Mouse (Mus musculus) CD4-positive, CD25-positive, alpha-beta regulatory T cell, adult 2 months (primary cell): ENCODE measurements at regions not wholly inside any gene's neighbourhood (a gene's known extent, or its start where the extent isn't known, plus 50 kb on each side); places are given as distances from the start of the nearest gene placed in this dataset.

ENCODE experiments used
- DNase-seq: peaks from one replicate; pipeline ENCODE4 v3.0.0-alpha.2; 2012; ENCODE audit warnings: low read depth, low spot score

DNA sequence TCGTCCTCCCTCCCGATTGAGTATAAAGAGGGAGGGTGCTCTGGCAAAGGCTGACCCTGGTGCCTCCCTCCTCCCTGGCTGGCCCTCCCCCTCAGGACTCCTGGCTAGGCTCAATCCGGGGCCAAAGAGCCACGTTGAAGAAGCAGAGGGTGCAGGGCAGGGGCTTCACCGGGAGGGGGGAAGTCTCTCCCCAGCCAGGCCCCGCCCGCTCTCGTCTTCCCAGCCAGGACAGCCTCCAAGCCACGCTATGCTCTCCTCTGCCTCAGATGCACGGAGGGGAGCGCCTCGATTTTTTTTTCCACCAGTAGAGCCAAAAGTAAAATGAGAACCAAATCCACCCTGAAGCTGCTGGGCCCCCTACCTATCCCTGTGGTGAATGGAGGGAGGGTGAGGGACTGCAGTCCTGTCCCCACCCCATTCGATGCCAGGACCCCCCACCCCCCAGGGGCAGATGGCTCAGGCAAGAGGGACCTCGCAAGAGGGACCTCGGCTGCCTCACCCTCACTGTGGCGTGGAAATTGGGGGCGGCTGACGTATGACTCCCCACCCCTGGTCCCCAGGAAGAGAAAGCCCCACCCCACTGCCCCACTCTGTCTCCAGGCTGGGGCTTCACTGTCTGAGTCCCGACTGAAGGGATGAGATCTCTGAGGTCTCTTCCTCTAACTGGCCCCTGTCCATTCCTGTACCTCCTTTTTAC, 53.2 kb upstream of the Col1a1 start:
- DNase-seq, result no peak

DNA sequence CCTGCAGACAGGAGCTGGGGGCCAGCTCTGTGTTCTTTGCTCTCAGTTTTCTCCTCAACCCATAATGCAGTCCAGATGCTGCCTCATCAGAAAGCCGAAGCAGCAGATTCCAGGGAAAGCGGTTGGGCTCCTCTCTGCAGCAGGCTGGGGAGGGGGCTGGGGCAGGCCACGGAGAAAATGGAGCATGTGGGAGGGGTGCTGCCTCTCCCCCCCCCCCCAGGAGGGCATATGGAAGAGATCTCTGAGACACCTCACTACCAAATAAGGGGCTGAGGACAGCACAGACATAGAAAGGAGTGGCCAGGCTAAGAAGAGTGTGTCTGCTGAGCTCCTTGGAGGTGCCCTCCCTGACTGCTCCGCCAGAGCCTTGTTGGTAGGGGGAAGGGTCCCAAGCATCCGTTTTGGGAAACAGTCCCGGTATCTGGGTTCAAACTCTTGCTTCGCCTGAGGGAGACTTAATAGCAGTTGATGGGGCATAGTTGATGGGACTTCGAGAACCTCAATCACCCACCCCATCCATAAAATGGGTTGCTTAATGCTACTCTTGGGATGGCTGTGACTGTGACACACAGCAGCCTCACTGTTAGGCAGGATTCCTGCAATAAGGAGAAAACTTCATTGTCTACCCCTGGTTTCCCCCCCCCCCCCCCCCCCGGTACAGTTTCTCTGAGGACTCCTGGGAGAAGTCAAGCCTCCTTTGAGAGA, 53.9 kb upstream of the Col1a1 start:
- DNase-seq, result no peak

DNA sequence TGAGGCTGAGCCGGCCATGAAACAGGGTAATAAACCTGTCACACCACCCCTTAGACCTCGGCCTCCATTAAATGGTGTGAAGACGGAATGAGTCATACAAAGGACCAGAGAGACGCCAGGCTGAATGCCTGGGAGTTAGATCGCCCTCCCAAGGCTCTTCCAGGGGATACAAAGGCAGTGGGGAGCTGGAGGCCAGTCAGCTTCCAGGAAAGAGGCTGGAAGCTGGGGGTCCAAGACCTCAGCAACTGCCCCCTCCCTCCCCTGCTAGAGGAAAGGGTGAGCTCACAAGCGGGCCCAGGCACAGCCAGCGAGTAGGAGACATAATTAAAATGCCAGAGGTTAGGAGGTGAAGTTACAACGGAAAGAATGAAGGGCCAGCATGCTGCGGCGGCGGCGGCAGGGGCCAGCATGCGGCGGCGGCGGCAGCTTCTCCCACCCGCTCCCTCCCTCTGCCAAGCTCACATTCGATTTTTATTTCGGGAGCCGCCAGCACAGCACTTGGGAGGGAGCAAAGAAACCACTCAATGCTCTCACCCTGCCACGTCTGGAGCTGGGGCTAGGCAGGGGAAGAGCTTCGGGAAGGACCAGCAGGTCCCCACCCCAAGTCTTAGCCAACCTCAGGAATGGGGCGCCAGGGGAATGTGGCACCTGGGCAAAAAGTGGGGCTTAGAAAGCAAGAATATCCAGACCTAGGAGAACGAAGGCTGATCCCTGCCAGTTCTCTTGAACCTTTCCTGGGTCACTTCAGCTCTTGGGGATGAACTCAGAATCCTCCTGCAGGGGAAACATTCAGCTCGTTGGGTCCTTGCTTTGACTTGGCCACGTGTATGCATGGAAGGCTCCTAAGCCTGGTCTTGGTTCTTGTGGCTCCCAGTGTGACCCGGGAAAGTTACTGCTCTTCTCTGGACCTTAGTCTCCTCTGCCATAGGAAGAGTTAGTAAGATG, 54.9 kb upstream of the Col1a1 start:
- DNase-seq, result no peak

DNA sequence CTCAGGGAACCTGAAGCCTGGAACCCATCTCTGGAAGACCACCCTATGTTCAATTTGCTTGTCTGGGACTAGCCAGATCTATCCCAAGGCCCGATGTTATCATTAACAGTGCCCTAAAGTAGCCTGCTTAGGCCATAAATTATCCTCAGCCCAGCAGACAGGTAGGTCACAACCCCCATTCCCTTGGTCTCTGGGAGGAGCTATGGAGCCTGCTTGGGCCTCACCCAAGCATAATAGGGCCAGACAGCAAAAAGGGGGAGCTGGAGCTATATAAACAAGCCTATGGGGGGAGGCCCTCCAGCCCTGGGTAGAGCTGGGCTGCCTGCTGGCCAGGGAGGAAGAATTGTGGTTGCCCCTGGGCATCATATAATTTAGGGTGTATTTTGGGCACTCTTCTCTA, 59.3 kb upstream of the Col1a1 start:
- DNase-seq, result no peak

DNA sequence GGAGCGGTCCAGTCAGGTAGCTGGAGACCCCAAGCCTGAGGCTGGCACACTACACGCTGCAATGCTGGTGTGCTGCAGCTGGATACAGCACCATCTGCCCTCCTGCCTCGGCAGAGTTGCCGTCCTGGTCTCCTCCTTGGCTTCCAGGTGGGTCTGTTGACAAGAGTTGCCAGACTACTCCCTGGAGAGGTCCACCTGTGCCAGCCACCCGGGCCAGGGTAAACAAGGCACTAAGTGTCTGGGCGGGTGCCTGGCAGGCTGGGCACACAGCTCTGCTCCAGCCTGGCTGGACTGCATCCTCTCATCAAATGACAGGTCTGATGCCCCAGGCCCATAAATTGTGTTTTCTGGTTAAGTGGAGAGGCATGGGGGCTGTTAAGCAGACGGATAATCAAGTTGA, 61.0 kb upstream of the Col1a1 start:
- no peak for DNase-seq

- DNase-seq, result no peak
Measured at GRCm38 (mm10) chr11:94874155-94874561, 61.9 kb upstream of the Col1a1 start.

- DNase-seq, result no peak
Measured at GRCm38 (mm10) chr11:94873693-94874092, 62.3 kb upstream of the Col1a1 start.

DNA sequence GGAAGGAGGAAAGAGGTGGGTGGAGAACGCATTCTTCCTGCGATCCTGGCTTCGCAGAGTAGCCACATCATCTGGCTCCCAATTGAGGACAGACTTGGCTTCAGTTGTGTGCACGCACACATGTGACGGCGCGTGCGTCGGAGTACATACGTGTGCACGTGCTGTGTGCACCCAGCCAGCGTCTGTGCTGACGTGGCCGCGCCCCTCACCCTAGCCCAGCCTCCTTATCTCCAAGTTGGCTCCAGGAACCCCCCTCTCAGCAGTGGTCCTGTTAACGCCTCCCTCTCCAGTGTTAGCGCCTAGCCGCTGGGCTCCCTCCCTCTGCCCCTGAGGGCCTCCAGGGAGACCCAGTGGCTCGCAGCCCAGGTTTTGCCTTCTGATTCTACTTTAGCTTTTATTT, 63.1 kb upstream of the Col1a1 start:
- no peak for DNase-seq

DNA sequence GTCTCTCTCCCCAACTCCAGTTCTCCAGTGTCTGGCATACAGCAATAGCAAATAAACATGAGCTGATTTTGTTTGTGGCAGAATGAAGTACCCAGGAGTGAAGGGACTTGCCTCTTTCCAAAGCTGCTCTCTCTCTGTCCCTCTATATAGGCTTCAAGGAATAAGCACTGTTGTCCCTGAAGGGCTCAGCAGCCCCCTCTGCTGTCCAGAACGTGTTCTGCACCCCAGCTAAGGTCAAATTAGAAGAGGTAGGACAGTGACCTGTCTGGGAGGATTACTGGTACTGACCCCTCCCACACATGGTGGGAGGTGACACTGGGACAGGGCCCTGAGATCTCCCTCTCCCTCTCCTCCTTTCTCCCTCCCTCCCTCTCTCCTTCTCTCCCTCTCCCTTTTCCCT, 65.7 kb upstream of the Col1a1 start:
- peak; percentile 42 for DNase-seq

- peak; percentile 31 for DNase-seq
Measured at GRCm38 (mm10) chr11:94869866-94870265, 66.2 kb upstream of the Col1a1 start.

DNA sequence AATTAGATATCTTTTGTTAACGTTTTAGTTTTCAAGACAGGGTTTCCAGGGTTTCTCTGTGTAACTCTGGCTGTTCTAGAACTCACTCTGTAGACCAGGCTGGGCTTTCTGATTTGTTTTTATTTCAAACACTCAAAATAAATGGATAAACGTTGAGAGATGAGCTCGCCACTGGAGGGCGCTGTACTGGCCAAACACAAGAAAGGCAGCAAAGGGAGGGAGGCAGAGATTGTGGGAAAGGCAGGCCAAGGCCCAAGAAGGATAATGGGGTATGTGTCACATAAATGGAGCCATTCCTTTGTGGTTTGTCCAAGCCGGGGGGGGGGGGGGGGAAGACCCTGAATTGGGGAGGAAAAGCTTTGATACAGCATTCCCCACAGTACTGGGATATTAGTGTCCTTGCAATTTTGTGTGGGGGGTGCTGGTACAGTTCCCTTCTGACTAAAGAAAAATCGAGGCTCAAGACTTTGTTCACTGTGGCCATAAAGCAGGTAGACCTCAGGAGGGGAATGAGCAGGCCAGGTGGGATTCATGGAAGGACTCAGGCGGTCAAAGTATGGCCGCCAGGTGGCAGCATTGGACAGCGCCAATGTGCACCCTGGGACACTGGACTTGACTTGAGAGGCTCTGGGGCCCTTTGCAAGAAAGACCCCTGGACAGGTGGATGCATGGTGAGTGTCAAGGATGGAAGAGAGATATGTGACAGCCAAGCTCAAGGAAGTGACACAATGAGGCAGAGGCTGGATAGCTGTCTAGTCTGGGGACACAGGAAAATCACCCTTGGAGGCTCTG, 69.7 kb upstream of the Col1a1 start:
- peak; percentile 72 for DNase-seq

DNA sequence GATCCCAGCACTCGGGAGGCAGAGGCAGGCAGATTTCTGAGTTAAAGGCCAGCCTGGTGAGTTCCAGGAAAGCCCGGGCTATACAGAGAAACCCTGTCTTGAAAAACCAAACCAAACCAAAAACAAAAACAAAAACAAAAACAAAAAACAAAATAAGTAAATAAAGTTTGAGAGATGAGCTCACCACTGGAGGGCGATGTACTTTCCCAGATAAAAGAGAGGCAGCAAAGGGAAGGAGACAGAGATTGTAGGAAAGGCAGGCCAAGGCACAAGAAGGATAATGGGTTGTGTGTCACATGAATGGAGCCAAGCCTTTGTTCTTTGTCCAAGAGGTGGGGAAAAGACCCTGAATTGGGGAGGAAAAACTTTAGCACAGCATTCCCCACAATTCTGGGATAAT, 67.6 kb upstream of the Tmem92 start:
- no peak for DNase-seq

GRCm38 (mm10) chr11:94839133-94839532, 56.6 kb upstream of the Tmem92 start:
- DNase-seq, result peak; percentile 1

DNA sequence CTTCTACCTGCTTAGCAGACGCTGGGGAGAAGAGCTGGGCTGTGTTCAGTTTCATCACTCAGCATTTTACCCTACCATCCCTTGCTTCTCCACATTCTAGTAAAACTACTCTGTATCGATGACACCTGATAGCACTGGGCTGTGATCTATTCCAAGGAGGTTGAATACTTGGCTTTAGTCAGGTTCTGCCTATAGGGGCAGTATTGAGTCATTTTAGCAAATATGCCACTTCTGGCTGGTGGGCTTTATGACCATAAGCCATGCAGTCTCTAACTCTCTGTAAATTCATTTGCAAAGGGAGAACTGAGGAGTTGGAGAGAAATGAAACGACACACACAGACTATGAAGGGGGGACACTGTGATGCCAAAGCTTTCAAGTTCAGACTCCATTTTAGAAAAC, 55.6 kb upstream of the Tmem92 start:
- DNase-seq, result peak; percentile 9

DNA sequence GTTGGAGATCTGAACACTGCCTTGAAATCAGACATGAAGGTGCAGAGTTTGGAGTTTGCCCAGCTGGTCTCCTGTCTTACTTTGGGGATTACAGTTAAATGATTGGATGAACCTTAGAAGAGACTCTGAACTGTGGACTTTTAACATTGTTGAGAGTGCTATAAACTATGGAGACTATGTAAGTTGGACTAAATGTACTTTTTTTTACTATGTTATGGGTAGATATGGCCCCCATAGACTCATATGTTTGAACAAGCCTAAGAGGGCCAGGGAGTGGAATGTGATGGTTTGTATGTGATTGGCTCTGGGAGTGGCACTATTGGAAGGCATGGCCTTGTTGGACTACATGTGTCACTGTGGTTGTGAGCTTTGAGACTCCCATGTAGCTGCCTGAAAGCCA, 53.8 kb upstream of the Tmem92 start:
- no peak for DNase-seq

DNA sequence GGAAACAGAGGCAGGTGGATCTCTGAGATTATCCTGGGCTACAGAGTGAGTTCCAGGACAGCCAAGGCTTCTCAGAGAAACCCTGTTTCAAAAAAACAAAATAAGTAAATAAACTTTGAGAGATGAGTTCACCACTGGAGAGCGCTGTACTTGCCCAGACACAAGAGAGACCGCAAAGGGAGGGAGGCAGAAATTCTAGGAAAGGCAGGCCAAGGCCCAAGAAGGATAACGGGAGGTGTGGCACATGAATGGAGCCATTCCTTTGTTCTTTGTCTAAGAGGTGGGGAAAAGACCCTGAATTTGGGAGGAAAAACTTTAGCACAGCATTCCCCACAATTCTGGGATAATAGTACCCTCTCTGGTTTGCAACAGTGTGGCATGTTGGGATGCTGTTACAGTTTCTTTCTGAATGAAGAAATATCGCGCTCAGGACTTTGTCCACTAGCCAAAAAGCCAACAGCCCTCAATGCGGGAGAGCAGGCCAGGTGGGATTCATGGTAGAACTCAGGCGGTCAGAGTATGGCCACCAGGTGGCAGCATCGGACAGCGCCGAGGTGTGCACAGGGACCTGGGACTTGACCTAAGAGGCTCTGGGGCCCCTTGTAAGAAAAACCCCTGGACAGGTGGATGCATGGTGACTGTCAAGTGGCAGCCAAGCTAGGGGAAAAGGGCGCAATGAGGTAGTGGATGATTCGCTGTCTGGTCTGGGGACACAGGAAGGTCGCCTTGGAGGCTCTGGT, 49.9 kb upstream of the Tmem92 start:
- peak; percentile 72 for DNase-seq
